Mouse (Mus musculus) common myeloid progenitor, adult 5-6 weeks (primary cell): ENCODE results near the gene Lhx5. TPM values are rescaled to one million over a fixed set of nuclear protein-coding genes. Genes with fewer than 3 reads are reported as not detected.

ENCODE experiments used
- ATAC-seq: replicated peaks from 2 replicates; pipeline ENCODE4 v1.8.0; 2016; ENCODE audit warnings: low read depth, mild to moderate bottlenecking, moderate TSS enrichment, inconsistent platforms; ENCODE audit not compliant: poor library complexity, severe bottlenecking
- total RNA-seq: library from RNA; stranded (forward); fragments of 200-1000, 187-1606 nt; gene quantifications from 2 replicates; pipeline ENCODE4 v1.2.3, GENCODE M21; 2017

Gene Lhx5
- total RNA-seq: not detected in 2 replicates

DNA sequence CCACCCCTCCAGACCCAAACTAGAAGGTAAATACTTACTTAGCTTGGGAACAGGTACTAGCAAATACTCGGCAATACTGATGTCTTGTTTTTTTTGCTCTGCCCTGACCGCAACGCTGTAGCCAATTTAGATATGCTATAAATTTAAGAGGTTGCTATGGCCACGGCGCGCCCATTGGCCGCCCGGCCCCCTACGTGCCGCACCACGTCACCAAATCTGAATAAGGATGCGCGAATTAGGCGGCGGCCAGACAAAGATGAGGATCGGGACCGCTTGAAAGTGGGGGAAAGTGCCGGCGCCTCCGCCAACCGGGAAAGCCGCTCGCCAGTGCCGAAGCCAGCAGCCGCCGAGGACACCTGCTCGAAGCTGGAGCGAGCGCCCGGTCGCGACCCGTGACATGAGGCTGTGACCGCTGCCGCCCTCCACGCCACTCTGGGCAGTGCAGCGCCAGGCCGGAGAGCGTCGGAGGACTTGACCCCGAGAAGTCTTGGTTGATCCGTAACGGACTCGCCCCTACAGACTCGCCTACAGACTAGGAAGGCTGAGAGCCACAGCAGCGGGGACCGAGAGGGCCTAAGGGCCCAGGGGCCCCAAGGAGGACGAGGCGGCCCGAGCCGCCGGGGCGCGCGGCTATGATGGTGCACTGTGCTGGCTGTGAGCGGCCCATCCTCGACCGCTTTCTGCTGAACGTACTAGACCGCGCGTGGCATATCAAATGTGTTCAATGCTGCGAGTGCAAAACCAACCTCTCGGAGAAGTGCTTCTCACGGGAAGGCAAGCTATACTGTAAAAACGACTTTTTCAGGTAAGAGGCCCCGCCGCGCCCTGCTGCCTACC lies at the start of gene Lhx5:
Gene Lhx5 (plus strand): TSS at position 51 of the 837 bp plus-strand sequence.
- 0 out of 2 replicates have a peak, but pooled peaks have one; percentile 24 for ATAC-seq

- no peak for ATAC-seq
Measured at GRCm38 (mm10) chr5:120386361-120386760, 45.1 kb upstream of the Lhx5 start.

DNA sequence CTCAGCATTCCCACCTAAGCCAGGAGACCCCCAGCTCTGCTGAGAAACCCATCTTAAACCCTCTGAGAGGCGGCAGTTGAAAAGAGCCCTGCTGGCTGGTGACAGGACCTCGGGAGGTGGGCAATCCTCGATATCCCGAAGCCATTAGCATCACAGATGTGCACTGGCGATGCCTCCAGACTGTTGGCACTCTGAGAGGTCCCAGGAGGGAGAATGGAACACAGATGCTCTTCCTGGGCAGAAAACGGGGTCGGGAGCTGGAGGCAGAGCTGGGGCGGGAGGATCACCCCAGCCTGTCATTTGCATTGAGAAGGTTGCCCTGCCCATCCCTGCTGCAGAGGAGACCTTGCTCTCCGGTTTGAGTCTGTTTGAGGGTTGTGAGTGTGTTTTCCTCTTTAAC lies 42.7 kb upstream of the Lhx5 start:
- ATAC-seq: no peak

DNA sequence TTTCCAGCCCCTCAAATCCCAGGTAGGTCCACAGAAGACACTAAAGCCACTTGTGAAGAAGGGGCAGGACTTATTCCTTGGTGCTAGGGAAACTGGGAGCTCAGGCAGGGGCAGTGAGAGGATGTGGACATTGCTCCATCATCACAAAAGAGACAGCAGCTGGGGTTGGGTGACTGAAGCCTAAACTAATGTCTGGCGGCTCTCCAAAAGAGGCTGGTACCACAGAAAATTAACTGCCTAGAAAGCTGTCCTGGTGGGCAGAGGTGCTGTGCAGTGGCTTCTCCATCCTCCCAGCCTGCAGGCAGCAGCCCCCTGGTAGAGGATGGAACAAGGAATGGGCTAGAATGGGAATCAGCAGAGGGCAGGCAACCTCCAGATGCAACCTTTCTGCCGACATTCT lies 41.5 kb upstream of the Lhx5 start:
- no peak for ATAC-seq

DNA sequence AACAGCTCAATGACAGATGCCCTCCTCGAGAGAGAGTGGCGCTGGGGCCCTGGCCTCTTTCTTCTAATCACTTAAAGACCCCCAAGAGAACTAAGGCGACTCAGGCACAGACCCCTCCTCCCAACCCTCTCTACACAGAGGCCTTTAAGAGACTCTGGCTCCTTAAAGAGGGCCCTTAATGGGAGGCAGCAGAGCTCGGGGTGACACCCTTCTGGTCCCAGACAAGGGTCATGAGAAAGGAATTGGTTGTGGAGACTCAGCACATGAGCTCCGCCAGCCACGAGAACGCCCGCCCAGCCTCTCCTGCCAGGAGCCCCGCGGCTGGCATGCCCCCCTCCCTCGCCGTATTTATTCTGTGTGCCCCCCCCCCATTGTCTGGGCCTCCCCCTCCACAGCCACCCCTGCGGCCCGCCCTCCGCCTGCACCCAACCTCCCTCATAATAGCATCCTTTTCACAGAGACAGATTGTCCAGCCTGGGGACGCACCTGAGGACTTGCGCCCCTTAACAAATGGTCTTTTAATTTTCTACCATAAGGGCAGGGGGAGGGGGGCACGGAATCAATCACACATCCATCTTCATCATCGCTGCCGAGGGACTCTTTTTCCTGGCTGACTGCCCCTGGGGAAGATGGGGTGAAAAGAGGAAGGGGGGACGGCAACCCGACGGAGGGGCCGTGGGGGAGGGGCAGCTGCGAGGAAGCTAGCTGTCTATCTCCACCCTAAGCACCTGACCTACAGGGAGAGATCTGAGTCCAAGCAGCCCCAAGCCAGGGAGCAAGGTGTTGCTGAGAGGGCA lies 37.4 kb upstream of the Lhx5 start:
- no peak for ATAC-seq

- ATAC-seq: no peak
Measured at GRCm38 (mm10) chr5:120397988-120398387, 33.5 kb upstream of the Lhx5 start.

GRCm38 (mm10) chr5:120404831-120405591 lies 26.5 kb upstream of the Lhx5 start:
- no peak for ATAC-seq

GRCm38 (mm10) chr5:120408933-120409332 lies 22.6 kb upstream of the Lhx5 start:
- ATAC-seq: no peak

DNA sequence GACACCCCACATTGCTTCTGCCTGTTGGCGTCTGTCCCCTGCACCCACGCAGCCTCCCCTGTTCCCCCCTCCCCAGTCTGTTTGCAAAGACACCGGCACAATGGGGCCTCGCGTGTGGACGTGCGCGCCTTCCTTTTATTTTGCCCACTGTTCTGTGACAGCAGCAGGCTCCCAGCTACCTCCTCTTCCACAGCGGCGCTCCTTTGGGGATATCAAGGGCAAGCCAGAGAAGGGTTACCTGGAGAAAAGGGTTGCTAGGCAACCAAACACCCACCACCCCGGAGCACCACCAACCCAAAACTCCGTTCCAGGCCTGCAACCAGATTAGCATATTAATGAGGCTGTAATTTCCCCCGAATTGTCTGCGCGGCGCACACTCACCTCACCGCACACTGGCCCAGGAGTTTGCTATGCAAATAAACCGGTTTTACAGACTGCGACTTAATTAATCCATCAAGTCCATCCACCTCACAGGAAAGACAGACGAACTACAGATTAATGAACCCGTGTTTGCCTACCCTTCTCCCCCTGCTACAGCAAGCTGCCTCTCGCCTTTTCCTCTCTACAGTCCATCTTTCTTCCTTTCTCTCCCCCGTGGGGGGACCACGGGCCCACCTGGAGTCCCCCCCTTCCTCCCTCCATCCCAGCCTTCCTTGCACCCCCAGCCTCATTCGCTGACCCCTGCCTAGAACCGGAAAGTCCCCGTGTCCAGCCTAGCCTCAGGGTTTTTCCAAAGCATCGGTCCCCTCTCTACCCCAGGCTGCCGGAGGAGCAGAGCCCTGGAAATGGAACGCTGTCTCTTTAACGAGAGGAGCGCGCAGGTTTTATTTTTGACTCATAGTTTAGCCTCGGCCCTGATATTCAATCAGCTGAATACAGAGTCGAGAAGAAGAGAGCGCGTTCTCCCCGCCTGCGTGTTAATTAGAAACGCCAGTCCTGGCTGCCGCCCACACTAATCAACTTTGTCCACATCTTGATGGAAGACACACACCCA lies 21.8 kb upstream of the Lhx5 start:
- no peak for ATAC-seq

- no peak for ATAC-seq
Measured at GRCm38 (mm10) chr5:120413436-120413835, 18.1 kb upstream of the Lhx5 start.

GRCm38 (mm10) chr5:120420106-120420505 lies 11.4 kb upstream of the Lhx5 start:
- ATAC-seq: no peak

- peak; percentile 95 for ATAC-seq
Measured at GRCm38 (mm10) chr5:120424039-120424438, 7.5 kb upstream of the Lhx5 start.

DNA sequence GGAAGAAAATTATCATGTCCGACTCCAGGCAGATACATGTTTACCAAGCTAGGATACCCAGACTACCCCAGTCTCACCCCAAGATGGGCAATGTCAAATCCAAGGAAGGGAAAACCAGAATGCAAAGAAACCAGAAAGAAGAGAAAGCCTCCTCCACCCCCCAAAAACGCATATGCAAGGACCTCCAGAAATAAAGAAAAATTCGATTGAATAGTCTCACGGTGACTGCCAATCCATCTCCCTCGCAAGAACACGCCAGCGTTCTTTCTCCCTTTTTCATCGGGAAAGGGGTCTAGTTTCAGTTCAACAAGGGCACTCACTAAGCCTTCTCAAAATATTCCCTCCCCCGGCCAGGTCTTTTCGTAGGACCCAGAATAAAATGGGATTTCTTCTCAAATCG lies 6.8 kb upstream of the Lhx5 start:
- ATAC-seq: no peak

- no peak for ATAC-seq
Measured at GRCm38 (mm10) chr5:120425711-120426110, 5.8 kb upstream of the Lhx5 start.

- no peak for ATAC-seq
Measured at GRCm38 (mm10) chr5:120426572-120426971, 4.9 kb upstream of the Lhx5 start.

DNA sequence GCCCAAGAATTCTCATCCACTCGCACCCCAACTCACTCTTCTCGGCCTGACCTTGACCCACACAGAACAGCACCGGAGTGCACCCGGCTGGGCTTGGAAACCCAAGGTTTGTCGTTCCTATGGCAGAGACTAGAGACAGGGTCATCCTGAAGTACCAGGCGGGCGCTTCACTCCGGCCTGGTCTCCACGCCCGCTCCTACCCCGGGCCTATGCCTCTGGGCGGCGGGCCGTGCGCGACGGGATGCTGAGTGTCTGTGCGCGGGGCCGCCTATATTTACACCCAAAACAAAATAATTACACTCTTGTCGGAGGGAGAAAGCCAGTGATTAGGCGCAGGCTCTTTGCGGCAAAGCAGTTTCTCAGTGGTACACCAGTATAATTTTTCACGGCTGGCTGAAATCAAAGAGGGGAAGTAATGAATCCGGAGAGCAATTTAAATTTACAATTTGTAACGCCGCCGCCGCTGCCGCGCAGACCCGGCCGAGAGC lies 4.0 kb upstream of the Lhx5 start:
- ATAC-seq: no peak

DNA sequence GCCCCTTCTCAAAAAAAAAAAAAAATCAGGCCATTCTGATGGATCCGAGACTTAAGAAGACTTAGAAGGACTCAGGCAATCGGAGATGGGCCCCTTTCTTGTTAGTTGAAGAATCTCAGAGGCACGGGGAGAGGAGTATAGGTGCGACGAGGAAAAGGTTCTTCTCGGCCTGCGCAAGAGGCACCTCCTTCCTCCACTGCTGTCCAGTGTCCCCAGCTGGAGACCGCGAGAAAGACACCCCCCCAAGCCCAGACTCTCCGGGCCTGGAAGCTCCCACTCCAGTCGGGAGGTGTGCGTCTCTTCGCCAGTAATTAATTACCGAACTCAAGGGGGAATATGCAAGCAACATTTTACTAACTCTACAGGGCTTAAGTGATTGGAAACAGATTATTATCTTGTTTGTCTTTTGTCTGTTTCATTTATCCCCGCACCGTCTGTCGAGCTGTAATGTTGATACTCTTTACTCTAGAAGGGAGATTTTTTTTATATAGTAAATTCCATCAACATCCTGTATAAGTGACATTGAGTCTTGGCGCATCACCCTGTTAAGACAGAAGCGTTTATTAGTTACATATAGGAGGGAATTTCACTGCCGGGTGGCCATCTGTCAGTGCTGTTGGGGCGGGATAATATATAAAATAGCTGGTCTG lies 3.2 kb upstream of the Lhx5 start:
- no peak for ATAC-seq

DNA sequence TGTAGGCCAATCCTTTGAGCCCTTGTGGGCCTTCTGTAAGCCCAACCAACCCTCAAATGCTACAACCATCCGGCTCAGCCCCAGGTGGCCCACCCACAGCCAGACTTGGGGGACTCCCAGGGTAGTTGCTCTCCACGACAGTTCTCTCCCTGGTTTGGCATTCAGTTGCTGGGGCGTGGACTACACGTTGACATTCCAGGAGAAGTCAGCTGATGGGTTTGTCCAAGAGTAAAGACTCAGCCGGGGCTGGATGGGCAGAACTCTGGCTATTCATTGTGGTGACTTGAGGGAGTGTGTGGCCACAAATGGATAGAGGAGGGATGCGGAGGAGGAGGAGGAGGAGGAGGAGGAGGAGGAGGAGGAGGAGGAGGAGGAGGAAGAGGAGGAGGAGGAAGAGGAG lies 2.5 kb upstream of the Lhx5 start:
- ATAC-seq: no peak

- no peak for ATAC-seq
Measured at GRCm38 (mm10) chr5:120429692-120430091, 1.8 kb upstream of the Lhx5 start.
